ENCODE assay signal across 26 mouse cellular contexts in the genomic region with DNA sequence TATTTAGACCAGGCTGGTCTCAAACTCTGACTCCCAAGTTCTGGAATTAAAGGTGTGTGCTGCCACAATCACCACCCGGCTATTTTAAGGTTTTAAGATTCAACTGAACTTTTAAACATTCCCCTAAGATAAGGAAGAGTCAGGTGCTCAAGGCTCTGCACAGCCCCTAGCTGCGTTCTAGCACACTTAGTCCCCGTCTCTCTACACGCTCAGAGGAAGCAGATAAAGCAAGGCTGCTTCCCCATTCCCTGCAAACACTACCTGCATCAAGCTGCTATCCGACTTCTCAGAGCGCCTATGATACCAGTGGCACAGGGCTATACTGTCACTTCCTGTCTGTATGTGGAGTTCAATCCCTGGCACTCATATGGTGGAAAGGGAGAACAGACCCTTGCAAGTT. TPM values are rescaled to one million over a fixed set of nuclear protein-coding genes. Genes with fewer than 3 reads are reported as not detected.
A peak's percentile ranks its signal among the peaks of the same experiment; 100 is the strongest.
DNase-seq lines count a peak whose midpoint lies in the region; ATAC-seq and TF ChIP-seq lines count a peak whose summit lies in the region.
"Had no signal": no experiment of that assay in that cellular context is flagged by ENCODE, and none has a peak within 500 bp of the region (broad histone marks: within the 10 kb centered on the region; RNA-seq: fewer than 3 reads in every experiment).

No protein-coding gene starts in this region.

- no peak overlapping the region for H3K4me2 ChIP-seq in heart, embryonic 11.5 days
- H3K4me2 ChIP-seq in intestine, postnatal 0 days (replicated peaks; ENCODE audit: low read depth): no peak overlapping the region
- no peak overlapping the region for H3K4me2 ChIP-seq in forebrain, embryonic 14.5 days (ENCODE audit: low read length)
- H3K4me2 ChIP-seq: forebrain, embryonic 13.5 days; heart, embryonic 12.5 days; heart, embryonic 15.5 days; hindbrain, embryonic 14.5 days had no signal

- no peak for ATAC-seq in heart, embryonic 11.5 days (replicated peaks; ENCODE audit: insufficient number of reproducible peaks, low FRiP score, low TSS enrichment)
- ATAC-seq in megakaryocyte, adult 5-6 weeks (ENCODE audit: poor library complexity, severe bottlenecking): no peak
- peak; percentile 17; the same call in 1 of the 2 replicates for ATAC-seq in granulocyte monocyte progenitor cell, adult 5-6 weeks (replicated peaks; ENCODE audit: poor library complexity, severe bottlenecking)
- no peak for ATAC-seq in intestine, postnatal 0 days
- ATAC-seq in forebrain, embryonic 14.5 days: no peak
- ATAC-seq: forebrain, embryonic 13.5 days; forebrain, postnatal 0 days; hindbrain, postnatal 0 days; inflammation-experienced regulatory T-cells, adult 6 months; intestine, embryonic 16.5 days had no signal

- H3K9ac ChIP-seq in heart, embryonic 11.5 days (ENCODE audit: low read depth, low read length): no peak overlapping the region
- no peak overlapping the region for H3K9ac ChIP-seq in intestine, postnatal 0 days (ENCODE audit: low read depth, low read length)
- H3K9ac ChIP-seq in forebrain, embryonic 14.5 days (ENCODE audit: low read length): no peak overlapping the region
- H3K9ac ChIP-seq: forebrain, embryonic 13.5 days; forebrain, postnatal 0 days; heart, embryonic 12.5 days; heart, embryonic 15.5 days; hindbrain, embryonic 14.5 days had no signal

- H3K36me3 ChIP-seq in heart, embryonic 11.5 days (ENCODE audit: control insufficient read depth, insufficient read depth, low read length): peaks cover 9% of the 10 kb centered on the region
- H3K36me3 ChIP-seq in megakaryocyte, embryonic 14.5 days (replicated peaks; ENCODE audit: low read length): peaks cover 38% of the 10 kb centered on the region
- peaks cover 3% of the 10 kb centered on the region; the same call in 1 of the 2 replicates for H3K36me3 ChIP-seq in intestine, postnatal 0 days (ENCODE audit: control insufficient read depth, insufficient read depth)
- H3K36me3 ChIP-seq in forebrain, embryonic 14.5 days (ENCODE audit: control insufficient read depth, insufficient read depth, low read length): peaks cover 38% of the 10 kb centered on the region

- no peaks in the 10 kb centered on the region for H3K27me3 ChIP-seq in heart, embryonic 11.5 days (ENCODE audit: control insufficient read depth, insufficient read depth, low read length)
- no peaks in the 10 kb centered on the region for H3K27me3 ChIP-seq in megakaryocyte, embryonic 14.5 days (replicated peaks)
- H3K27me3 ChIP-seq in intestine, postnatal 0 days (replicated peaks; ENCODE audit: control insufficient read depth, insufficient read depth, low read length): no peaks in the 10 kb centered on the region
- no peaks in the 10 kb centered on the region for H3K27me3 ChIP-seq in forebrain, embryonic 14.5 days (replicated peaks; ENCODE audit: control insufficient read depth, insufficient read depth, low read length)
- H3K27me3 ChIP-seq: forebrain, embryonic 13.5 days; heart, embryonic 12.5 days; heart, embryonic 15.5 days had no signal

- H3K4me3 ChIP-seq in heart, embryonic 11.5 days (ENCODE audit: low read depth, low read length): no peak overlapping the region
- H3K4me3 ChIP-seq in megakaryocyte, embryonic 14.5 days (replicated peaks): peak overlapping the region; percentile 31
- no peak overlapping the region for H3K4me3 ChIP-seq in intestine, postnatal 0 days (ENCODE audit: low read depth, low read length)
- no peak overlapping the region for H3K4me3 ChIP-seq in forebrain, embryonic 14.5 days (ENCODE audit: low read depth, low read length)
- H3K4me3 ChIP-seq: forebrain, embryonic 10.5 days; forebrain, embryonic 13.5 days; heart, embryonic 12.5 days; heart, embryonic 15.5 days had no signal

- peaks cover 13% of the 10 kb centered on the region for H3K4me1 ChIP-seq in heart, embryonic 11.5 days (ENCODE audit: control insufficient read depth, insufficient read depth, low read length)
- H3K4me1 ChIP-seq in megakaryocyte, embryonic 14.5 days: peaks cover 72% of the 10 kb centered on the region
- H3K4me1 ChIP-seq in intestine, postnatal 0 days (replicated peaks; ENCODE audit: control insufficient read depth, insufficient read depth, low read length): no peaks in the 10 kb centered on the region
- peaks cover 9% of the 10 kb centered on the region; the same call in 1 of the 2 replicates for H3K4me1 ChIP-seq in forebrain, embryonic 14.5 days (ENCODE audit: control insufficient read depth, insufficient read depth, low read length)
- H3K4me1 ChIP-seq: forebrain, embryonic 10.5 days had no signal

- no peaks in the 10 kb centered on the region; the same call in 1 of the 2 replicates for H3K9me3 ChIP-seq in heart, embryonic 11.5 days (replicated peaks; ENCODE audit: control insufficient read depth, low read length)
- H3K9me3 ChIP-seq in megakaryocyte, embryonic 14.5 days: peaks cover 11% of the 10 kb centered on the region
- no peaks in the 10 kb centered on the region for H3K9me3 ChIP-seq in intestine, postnatal 0 days (ENCODE audit: control insufficient read depth)
- H3K9me3 ChIP-seq in forebrain, embryonic 14.5 days (replicated peaks; ENCODE audit: control insufficient read depth, low read length): no peaks in the 10 kb centered on the region
- H3K9me3 ChIP-seq: forebrain, embryonic 10.5 days; forebrain, embryonic 13.5 days; heart, embryonic 15.5 days had no signal

- no peak overlapping the region for H3K27ac ChIP-seq in heart, embryonic 11.5 days (ENCODE audit: low read depth, low read length)
- no peak overlapping the region for H3K27ac ChIP-seq in intestine, postnatal 0 days (ENCODE audit: low read depth, low read length)
- no peak overlapping the region for H3K27ac ChIP-seq in forebrain, embryonic 14.5 days (ENCODE audit: low read depth, low read length)
- H3K27ac ChIP-seq: forebrain, embryonic 10.5 days; forebrain, embryonic 13.5 days; heart, embryonic 15.5 days; hindbrain, embryonic 14.5 days; hindbrain, postnatal 0 days had no signal

- peak; percentile 67 for DNase-seq in heart, adult 11 months
- no peak for DNase-seq in forebrain, embryonic 14.5 days (ENCODE audit: low spot score)
- no peak for DNase-seq in neural tube, embryonic 10.5 days (ENCODE audit: extremely low spot score, low spot score)
- DNase-seq: adrenal gland, adult 2 months; adrenal gland, postnatal 14 days; cerebellum, adult 11-12 months; cerebellum, adult 8-10 months; cerebellum, postnatal 10 days; cerebellum, postnatal 36 days; forebrain, postnatal 0 days; gastrocnemius, postnatal 25 days; heart, postnatal 14 days; heart, postnatal 4 days had no signal

- no peak for TF ChIP-seq CTCF in intestine, postnatal 0 days (IDR thresholded peaks at IDR 0.05; ENCODE audit: low read depth)

- 40% methylated on average over 6 of the region's 6 CpGs for WGBS in heart, embryonic 11.5 days (ENCODE audit: insufficient replicate concordance)
- 73% methylated on average over 6 of the region's 6 CpGs for WGBS in intestine, postnatal 0 days
- WGBS in forebrain, embryonic 14.5 days: 95% methylated on average over 6 of the region's 6 CpGs

RNA-seq across cellular contexts. Expression of a gene that starts 18.1 kb away (rescaled TPM):
- polyA plus RNA-seq in heart, embryonic 11.5 days (2014; fragmentation: Nextera tagmentation; extraction: Ambion mirVana): 7.0 and 7.8 TPM in 2 replicates
- 30.1 and 45.3 TPM in 2 replicates for polyA plus RNA-seq in megakaryocyte, embryonic 14.5 days (2012; ENCODE audit: insufficient read depth, low replicate concordance)
- 3.3 and 3.5 TPM in 2 replicates for total RNA-seq in megakaryocyte, adult 5-6 weeks (2015)
- total RNA-seq in megakaryocyte, adult 5-6 weeks (2017): 1.2 and 7.6 TPM in 2 replicates
- total RNA-seq in granulocyte monocyte progenitor cell, adult 5-6 weeks (2014; fragmentation: Nextera tagmentation): 8.8 and 10.4 TPM in 2 replicates
- 3.1 and 4.1 TPM in 2 replicates for total RNA-seq in granulocyte monocyte progenitor cell, adult 5-6 weeks (2017)
- polyA plus RNA-seq in intestine, postnatal 0 days (2015; fragmentation: Nextera tagmentation; extraction: Ambion mirVana): 1.5 and 1.9 TPM in 2 replicates
- 8.5 and 12.2 TPM in 2 replicates for polyA plus RNA-seq in forebrain, embryonic 14.5 days (2014; fragmentation: Nextera tagmentation; extraction: Ambion mirVana)
